Mouse (Mus musculus) neural tube, embryonic 10.5 days (tissue): ENCODE data around the gene Olfr1112.
"Not testable (repeated sequence)": the region's sequence is repeated elsewhere in the genome, so short reads cannot be mapped to it uniquely, and the experiment has no call there.

Source experiments
- DNase-seq: peaks from one replicate; pipeline ENCODE4 v3.0.0-alpha.2; 2017; ENCODE audit warnings: low spot score; ENCODE audit errors: extremely low spot score

The Olfr1112 gene

GRCm38 (mm10) chr2:87187498-87187897, at the start of gene Olfr1112:
TSS of gene Olfr1112 (plus strand) at chr2:87187798.
- DNase-seq = no peak

- DNase-seq = no peak
Measured at GRCm38 (mm10) chr2:87140200-87140599, 47.4 kb upstream of the Olfr1112 start, which contains the start of gene Olfr1110. TSS of gene Olfr1110 (minus strand) at chr2:87140300.

GRCm38 (mm10) chr2:87152524-87152923, 35.1 kb upstream of the Olfr1112 start, which contains the start of gene Olfr1111:
TSS of gene Olfr1111 (minus strand) at chr2:87152624.
- DNase-seq = no peak

- not testable (repeated sequence) for DNase-seq
Measured at GRCm38 (mm10) chr2:87167731-87168130, 19.9 kb upstream of the Olfr1112 start.

- DNase-seq = no peak
Measured at GRCm38 (mm10) chr2:87208670-87209069, 21.1 kb downstream of the Olfr1112 start, which contains the start of gene Olfr1113. TSS of gene Olfr1113 (plus strand) at chr2:87208970.
